Mouse (Mus musculus) liver, embryonic 14.5 days (tissue): Measurements from ENCODE around the gene Mrpl14.

ENCODE experiments used
- CTCF ChIP-seq: IDR thresholded peaks from 2 replicates; pipeline ENCODE4 v1.5.1; 2016; ENCODE audit warnings: antibody characterized with exemption, low read depth, control low read depth
- EP300 ChIP-seq: IDR thresholded peaks from 2 replicates; pipeline ENCODE4 v1.6.1; 2016; ENCODE audit warnings: antibody characterized with exemption, low read depth

DNA sequence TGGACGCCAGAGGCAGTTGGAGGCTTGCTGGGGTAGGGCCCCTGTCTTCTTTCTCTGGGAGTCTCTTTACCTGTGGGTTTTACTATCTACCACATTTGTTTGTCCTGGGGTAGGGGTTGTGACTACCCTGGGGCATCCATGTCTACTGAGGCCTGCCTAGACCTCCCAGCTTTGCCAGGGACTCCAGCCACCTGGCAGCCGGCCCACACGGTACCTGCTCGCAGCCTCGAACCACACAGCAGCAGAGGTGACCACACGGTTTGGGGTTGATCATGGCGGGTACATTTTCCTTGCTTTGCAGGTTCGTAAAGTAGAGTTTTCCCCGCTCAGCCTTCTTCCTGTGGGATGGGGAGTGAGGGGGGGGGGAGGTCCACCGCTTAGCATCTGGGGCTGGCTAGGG is 18.6 kb upstream of the Mrpl14 start:
- TF ChIP-seq CTCF = no peak
- no peak for TF ChIP-seq EP300
